Mouse (Mus musculus): ENCODE measurements around the gene Zfp287. TPM values are rescaled to one million over a fixed set of nuclear protein-coding genes. Genes with fewer than 3 reads are reported as not detected.

The Zfp287 gene
- polyA plus RNA-seq, 1 experiment from 2014 or later, result 6.3 TPM

DNA sequence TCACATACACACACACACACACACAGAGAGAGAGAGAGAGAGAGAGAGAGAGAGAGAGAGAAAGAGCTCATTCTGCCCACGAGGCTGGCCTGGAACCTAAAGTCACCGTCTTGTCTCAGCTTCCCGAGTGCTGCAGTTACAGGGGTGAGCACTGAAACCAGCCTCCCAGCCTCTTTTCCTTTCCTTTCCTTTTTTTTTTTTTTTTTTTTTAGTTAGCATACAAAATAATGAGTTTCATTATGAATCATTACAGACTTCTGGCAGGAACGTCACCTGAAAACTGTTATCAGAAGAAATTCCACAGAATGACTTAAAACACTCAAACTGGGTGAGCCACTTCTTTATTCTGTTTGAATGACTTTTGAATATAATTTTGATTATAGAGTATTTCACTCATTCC is 51.8 kb downstream of the Zfp287 start:
- H3K4me3 ChIP-seq (replicated peaks; ENCODE audit: low read length), result no peak overlapping the region
- ATAC-seq (ENCODE audit: insufficient read depth, low FRiP score), result no peak
- no peaks in the 10 kb centered on the region for H3K9me3 ChIP-seq (replicated peaks; ENCODE audit: control insufficient read depth, low read length)
- no peaks in the 10 kb centered on the region for H3K36me3 ChIP-seq (ENCODE audit: control insufficient read depth, insufficient read depth, low read length)
- WGBS, result 68% methylated on average over 4 of the region's 4 CpGs
- no peaks in the 10 kb centered on the region for H3K27me3 ChIP-seq (ENCODE audit: control insufficient read depth, insufficient read depth, low read length)
- no peak overlapping the region for H3K9ac ChIP-seq (ENCODE audit: low read length)
- H3K4me1 ChIP-seq (ENCODE audit: control insufficient read depth, insufficient read depth, low read length), result no peaks in the 10 kb centered on the region
- H3K4me2 ChIP-seq (ENCODE audit: low read depth, low read length), result no peak overlapping the region
- no peak overlapping the region for H3K27ac ChIP-seq (ENCODE audit: low read length)

DNA sequence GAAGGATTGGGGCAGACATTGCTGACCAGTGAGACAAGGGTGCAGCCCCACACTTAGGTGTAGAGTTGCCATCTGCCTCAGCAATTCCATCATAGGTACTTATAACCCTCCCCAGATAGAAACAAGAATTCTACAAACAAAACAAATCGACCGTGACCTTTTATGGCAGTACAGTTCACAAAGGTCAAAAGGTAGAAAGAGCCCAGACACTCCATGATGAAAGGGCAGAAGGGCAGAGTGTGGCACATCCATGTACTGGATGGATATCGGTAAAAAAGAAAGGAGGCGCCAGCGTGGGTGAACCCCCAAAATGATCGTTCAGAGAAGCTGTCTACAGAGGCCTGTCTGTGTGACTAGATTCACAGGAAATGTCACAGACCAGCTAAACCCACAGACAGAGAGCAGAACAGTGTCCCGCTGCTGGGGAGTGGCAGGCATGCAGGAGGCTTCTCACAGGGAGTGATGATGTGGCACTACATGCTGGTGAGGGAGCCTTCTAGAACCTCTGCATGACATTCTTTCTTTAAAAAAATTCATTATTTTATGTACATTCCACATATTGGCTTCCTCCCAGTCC is 52.8 kb downstream of the Zfp287 start:
- no peaks in the 10 kb centered on the region for H3K36me3 ChIP-seq (ENCODE audit: control insufficient read depth, insufficient read depth, low read length)
- ATAC-seq (ENCODE audit: insufficient read depth, low FRiP score), result no peak
- H3K9ac ChIP-seq (ENCODE audit: low read length), result no peak overlapping the region
- no peaks in the 10 kb centered on the region for H3K9me3 ChIP-seq (replicated peaks; ENCODE audit: control insufficient read depth, low read length)
- H3K4me3 ChIP-seq (replicated peaks; ENCODE audit: low read length), result no peak overlapping the region
- WGBS, result 78% methylated on average over 7 of the region's 7 CpGs
- no peak overlapping the region for H3K4me2 ChIP-seq (ENCODE audit: low read depth, low read length)
- no peaks in the 10 kb centered on the region for H3K4me1 ChIP-seq (ENCODE audit: control insufficient read depth, insufficient read depth, low read length)
- no peaks in the 10 kb centered on the region for H3K27me3 ChIP-seq (ENCODE audit: control insufficient read depth, insufficient read depth, low read length)
- no peak overlapping the region for H3K27ac ChIP-seq (ENCODE audit: low read length)

DNA sequence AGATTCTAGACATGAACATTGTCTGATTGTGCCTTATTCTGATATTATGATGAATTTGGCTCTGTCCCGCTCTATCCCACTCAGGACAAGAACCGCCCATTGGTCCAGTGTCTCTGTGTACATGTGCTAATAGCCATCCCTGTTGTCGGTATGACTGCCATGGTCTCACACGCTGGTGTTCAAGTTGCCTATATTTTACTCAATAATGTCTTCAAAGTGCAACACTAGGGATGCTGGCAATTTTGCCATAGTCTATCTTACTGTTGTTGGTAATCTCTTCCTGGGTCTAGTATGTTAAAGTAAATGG is 55.5 kb downstream of the Zfp287 start:
- WGBS, result 89% methylated on average over 4 of the region's 4 CpGs
- no peaks in the 10 kb centered on the region for H3K36me3 ChIP-seq (ENCODE audit: control insufficient read depth, insufficient read depth, low read length)
- H3K9me3 ChIP-seq (replicated peaks; ENCODE audit: control insufficient read depth, low read length), result no peaks in the 10 kb centered on the region
- no peaks in the 10 kb centered on the region for H3K27me3 ChIP-seq (ENCODE audit: control insufficient read depth, insufficient read depth, low read length)
- H3K4me1 ChIP-seq (ENCODE audit: control insufficient read depth, insufficient read depth, low read length), result no peaks in the 10 kb centered on the region
- H3K9ac ChIP-seq (ENCODE audit: low read length), result no peak overlapping the region
- H3K27ac ChIP-seq (ENCODE audit: low read length), result no peak overlapping the region
- H3K4me3 ChIP-seq (replicated peaks; ENCODE audit: low read length), result no peak overlapping the region
- ATAC-seq (ENCODE audit: insufficient read depth, low FRiP score), result no peak
- H3K4me2 ChIP-seq (ENCODE audit: low read depth, low read length), result no peak overlapping the region

DNA sequence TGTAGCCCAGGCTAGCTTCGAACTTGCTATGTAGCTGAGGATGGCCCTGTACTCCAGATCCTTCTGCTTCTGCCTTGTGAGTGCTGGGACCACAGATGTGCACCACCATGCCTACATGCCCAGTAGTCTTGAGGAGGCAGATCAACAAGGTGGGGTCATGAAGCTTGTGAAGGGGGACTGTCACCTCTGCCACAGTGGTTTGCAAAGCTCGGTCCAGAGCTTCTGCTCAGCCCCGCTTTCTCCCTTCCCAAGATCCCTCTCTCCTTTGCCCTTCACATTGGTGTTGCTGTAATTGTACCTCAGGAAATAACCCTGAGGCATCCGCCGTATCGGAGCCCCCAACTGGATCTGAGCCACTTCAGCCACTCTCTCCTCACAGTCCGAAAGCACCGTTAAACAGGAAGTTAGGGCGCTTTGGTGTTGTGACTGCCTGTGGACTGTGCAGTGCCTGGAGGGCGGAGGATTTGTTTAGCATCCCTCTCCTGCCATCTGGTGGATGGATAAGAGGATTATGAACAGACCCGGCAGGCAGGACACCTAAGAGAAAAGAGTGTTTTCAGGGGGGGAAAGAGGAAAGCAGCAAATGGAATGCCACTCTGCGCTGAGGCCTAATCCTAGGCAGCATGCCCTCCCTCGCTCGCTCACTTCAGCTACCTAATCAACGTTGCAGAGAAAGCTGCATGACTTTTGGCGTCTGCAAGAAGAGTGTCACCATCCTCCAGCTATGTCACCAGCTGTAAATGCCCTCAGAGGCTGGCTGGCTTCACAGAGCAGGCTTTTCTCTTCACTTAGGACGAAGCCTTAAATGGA is 56.0 kb downstream of the Zfp287 start:
- ATAC-seq (ENCODE audit: insufficient read depth, low FRiP score), result peak; percentile 87; the same call in 1 of the 2 replicates
- 16% methylated on average over 17 of the region's 17 CpGs for WGBS
- H3K4me1 ChIP-seq (ENCODE audit: control insufficient read depth, insufficient read depth, low read length), result no peaks in the 10 kb centered on the region
- no peaks in the 10 kb centered on the region for H3K27me3 ChIP-seq (ENCODE audit: control insufficient read depth, insufficient read depth, low read length)
- peak overlapping the region; percentile 57 for H3K4me2 ChIP-seq (ENCODE audit: low read depth, low read length)
- H3K9ac ChIP-seq (ENCODE audit: low read length), result peak overlapping the region; percentile 72
- no peaks in the 10 kb centered on the region for H3K9me3 ChIP-seq (replicated peaks; ENCODE audit: control insufficient read depth, low read length)
- H3K4me3 ChIP-seq (replicated peaks; ENCODE audit: low read length), result peak overlapping the region; percentile 35
- H3K36me3 ChIP-seq (ENCODE audit: control insufficient read depth, insufficient read depth, low read length), result no peaks in the 10 kb centered on the region
- H3K27ac ChIP-seq (ENCODE audit: low read length), result no peak overlapping the region

DNA sequence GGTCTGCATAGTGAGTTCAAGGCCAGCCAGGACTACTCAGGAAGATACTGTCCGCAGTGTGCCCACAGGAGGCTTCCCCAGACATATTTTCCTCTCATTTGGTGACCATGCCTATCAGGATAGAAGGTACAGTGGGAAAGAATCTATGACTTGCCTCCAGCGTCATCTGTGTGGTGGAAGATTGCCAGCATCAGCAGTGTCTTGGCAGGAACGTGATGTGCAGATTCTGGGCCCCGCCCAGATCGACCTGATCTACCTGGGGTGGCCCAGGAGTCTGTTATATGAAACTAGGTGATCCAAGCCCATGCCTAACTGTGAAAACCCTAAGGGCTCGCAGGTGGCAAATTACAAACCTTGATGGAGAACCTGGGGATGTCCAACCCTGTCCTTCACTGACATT is 61.7 kb downstream of the Zfp287 start:
- H3K9ac ChIP-seq (ENCODE audit: low read length), result no peak overlapping the region
- whole genome bisulfite sequencing, result 67% methylated on average over 6 of the region's 6 CpGs

DNA sequence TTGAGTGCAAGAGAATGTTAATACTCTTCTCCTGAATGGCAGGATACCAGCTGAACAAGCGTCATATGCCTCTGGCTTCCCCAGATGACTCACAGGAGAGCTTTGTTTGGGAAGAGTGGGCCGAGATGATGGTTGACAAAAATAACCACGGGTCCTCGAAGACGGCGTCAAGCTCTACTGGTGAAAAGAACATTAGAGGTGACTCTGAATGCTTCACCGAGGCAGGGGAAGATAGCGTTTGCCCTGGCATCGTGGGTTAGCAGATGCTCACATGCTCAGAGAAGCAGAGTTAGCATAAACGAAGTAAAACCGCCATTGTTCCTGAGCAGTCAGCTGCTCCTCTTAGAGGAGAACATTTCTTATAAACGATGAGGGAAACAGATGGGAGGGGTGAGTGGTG is 62.2 kb downstream of the Zfp287 start:
- ATAC-seq (ENCODE audit: insufficient read depth, low FRiP score), result no peak
- Histone ChIP-seq H3K4me3 (replicated peaks; ENCODE audit: low read length) (no peak overlapping the region), H3K4me2 (ENCODE audit: low read depth, low read length) (no peak overlapping the region), H3K4me1 (ENCODE audit: control insufficient read depth, insufficient read depth, low read length) (no peaks in the 10 kb centered on the region), H3K9ac (ENCODE audit: low read length) (no peak overlapping the region), H3K9me3 (replicated peaks; ENCODE audit: control insufficient read depth, low read length) (no peaks in the 10 kb centered on the region), H3K27me3 (ENCODE audit: control insufficient read depth, insufficient read depth, low read length) (no peaks in the 10 kb centered on the region), H3K27ac (ENCODE audit: low read length) (no peak overlapping the region), H3K36me3 (ENCODE audit: control insufficient read depth, insufficient read depth, low read length) (0 out of 2 replicates have a peak, but pooled peaks cover 7% of the 10 kb centered on the region)
- 52% methylated on average over 12 of the region's 12 CpGs for WGBS

More for the DNA sequence above, 61.7 kb downstream of the Zfp287 start:
- Histone ChIP-seq H3K9me3 (replicated peaks; ENCODE audit: control insufficient read depth, low read length) (no peaks in the 10 kb centered on the region), H3K27ac (ENCODE audit: low read length) (no peak overlapping the region), H3K4me3 (replicated peaks; ENCODE audit: low read length) (no peak overlapping the region), H3K36me3 (ENCODE audit: control insufficient read depth, insufficient read depth, low read length) (0 out of 2 replicates have a peak, but pooled peaks cover 4% of the 10 kb centered on the region), H3K27me3 (ENCODE audit: control insufficient read depth, insufficient read depth, low read length) (no peaks in the 10 kb centered on the region), H3K4me2 (ENCODE audit: low read depth, low read length) (no peak overlapping the region), H3K4me1 (ENCODE audit: control insufficient read depth, insufficient read depth, low read length) (no peaks in the 10 kb centered on the region)
- no peak for ATAC-seq (ENCODE audit: insufficient read depth, low FRiP score)

DNA sequence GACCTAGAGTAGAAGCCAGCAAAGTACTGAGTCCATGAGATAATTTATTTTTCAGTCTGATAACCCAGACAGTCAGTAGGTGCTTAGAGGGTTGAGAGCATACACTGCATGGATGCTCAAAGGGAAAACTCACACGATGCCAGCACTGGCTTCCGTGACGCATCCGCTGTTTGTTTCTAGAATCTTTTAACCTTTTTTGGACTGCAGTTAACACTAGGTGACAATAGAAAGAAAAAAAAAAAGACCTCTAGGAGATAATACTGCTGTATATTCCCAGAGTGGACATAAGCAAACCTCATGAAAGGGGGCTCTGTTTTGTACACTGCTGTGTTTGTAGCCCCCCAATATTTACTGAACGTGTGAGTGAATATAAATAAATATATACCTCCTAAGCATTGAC is 62.7 kb downstream of the Zfp287 start:
- no peak overlapping the region for H3K27ac ChIP-seq (ENCODE audit: low read length)
- H3K4me3 ChIP-seq (replicated peaks; ENCODE audit: low read length), result no peak overlapping the region
- ATAC-seq (ENCODE audit: insufficient read depth, low FRiP score), result no peak
- no peaks in the 10 kb centered on the region for H3K4me1 ChIP-seq (ENCODE audit: control insufficient read depth, insufficient read depth, low read length)
- H3K9ac ChIP-seq (ENCODE audit: low read length), result no peak overlapping the region
- H3K36me3 ChIP-seq (ENCODE audit: control insufficient read depth, insufficient read depth, low read length), result 0 out of 2 replicates have a peak, but pooled peaks cover 8% of the 10 kb centered on the region
- no peaks in the 10 kb centered on the region for H3K27me3 ChIP-seq (ENCODE audit: control insufficient read depth, insufficient read depth, low read length)
- 78% methylated on average over 5 of the region's 5 CpGs for WGBS
- no peak overlapping the region for H3K4me2 ChIP-seq (ENCODE audit: low read depth, low read length)
- H3K9me3 ChIP-seq (replicated peaks; ENCODE audit: control insufficient read depth, low read length), result no peaks in the 10 kb centered on the region

DNA sequence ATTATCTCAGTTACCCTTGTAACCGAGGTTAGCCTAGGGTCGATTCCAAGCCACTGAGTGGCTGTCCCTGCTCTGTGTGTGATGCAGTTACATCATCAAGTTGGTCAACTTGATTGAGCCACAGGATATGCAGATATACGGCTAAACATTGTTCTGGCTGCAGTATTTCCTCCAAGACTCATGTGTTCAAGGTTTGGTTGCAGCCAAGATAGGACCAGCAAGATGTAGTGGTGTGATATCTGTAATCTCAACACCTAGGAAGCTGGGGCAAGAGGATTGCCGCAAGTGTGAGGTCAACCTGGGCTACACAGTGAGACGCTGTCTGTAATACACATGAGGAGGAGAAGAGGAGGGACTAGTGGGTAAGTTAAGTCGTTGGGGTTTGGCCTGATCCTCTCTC is 67.5 kb downstream of the Zfp287 start:
- Histone ChIP-seq H3K9me3 (replicated peaks; ENCODE audit: control insufficient read depth, low read length) (no peaks in the 10 kb centered on the region), H3K27me3 (ENCODE audit: control insufficient read depth, insufficient read depth, low read length) (no peaks in the 10 kb centered on the region), H3K4me2 (ENCODE audit: low read depth, low read length) (no peak overlapping the region), H3K27ac (ENCODE audit: low read length) (no peak overlapping the region), H3K4me3 (replicated peaks; ENCODE audit: low read length) (no peak overlapping the region), H3K4me1 (ENCODE audit: control insufficient read depth, insufficient read depth, low read length) (no peaks in the 10 kb centered on the region), H3K9ac (ENCODE audit: low read length) (no peak overlapping the region), H3K36me3 (ENCODE audit: control insufficient read depth, insufficient read depth, low read length) (0 out of 2 replicates have a peak, but pooled peaks cover 8% of the 10 kb centered on the region)
- WGBS, result 82% methylated on average over 6 of the region's 6 CpGs
- ATAC-seq (ENCODE audit: insufficient read depth, low FRiP score), result no peak

DNA sequence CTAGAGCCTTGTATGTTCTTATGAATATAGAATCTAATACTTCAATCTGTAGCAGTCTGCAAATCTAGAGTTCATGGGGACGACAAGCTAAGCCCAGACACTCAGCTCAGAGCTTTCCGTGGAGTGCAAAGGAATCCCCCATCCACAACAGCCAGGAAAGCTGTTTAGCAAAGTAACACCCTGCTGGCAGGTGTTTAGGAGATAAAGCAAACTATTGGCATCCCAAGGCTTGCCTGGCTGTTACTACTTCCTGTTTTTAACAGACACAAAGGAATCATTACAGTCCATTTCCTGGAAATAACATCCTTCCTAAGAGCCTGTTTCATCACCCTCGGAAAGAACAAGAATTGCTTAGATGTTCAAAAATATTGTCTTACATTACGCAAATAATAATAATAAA is 70.8 kb downstream of the Zfp287 start:
- ATAC-seq (ENCODE audit: insufficient read depth, low FRiP score), result no peak
- Histone ChIP-seq H3K4me2 (ENCODE audit: low read depth, low read length) (no peak overlapping the region), H3K27ac (ENCODE audit: low read length) (no peak overlapping the region), H3K27me3 (ENCODE audit: control insufficient read depth, insufficient read depth, low read length) (no peaks in the 10 kb centered on the region), H3K4me3 (replicated peaks; ENCODE audit: low read length) (no peak overlapping the region), H3K4me1 (ENCODE audit: control insufficient read depth, insufficient read depth, low read length) (no peaks in the 10 kb centered on the region), H3K9me3 (replicated peaks; ENCODE audit: control insufficient read depth, low read length) (no peaks in the 10 kb centered on the region), H3K36me3 (ENCODE audit: control insufficient read depth, insufficient read depth, low read length) (0 out of 2 replicates have a peak, but pooled peaks cover 8% of the 10 kb centered on the region), H3K9ac (ENCODE audit: low read length) (no peak overlapping the region)
- 49% methylated on average over 4 of the region's 4 CpGs for WGBS
